Mouse (Mus musculus) stomach, postnatal 0 days (tissue): ENCODE data around the gene Aarsd1. TPM values are rescaled to one million over a fixed set of nuclear protein-coding genes. Genes with fewer than 3 reads are reported as not detected.
A peak's percentile ranks its signal among the peaks of the same experiment; 100 is the strongest.

Experiments
- ATAC-seq: fragments of 200-750 bp; cut with Nextera tagmentation; 2 replicates; pipeline ENCODE4 v1.8.0; 2017; ENCODE audit not compliant: low FRiP score, low TSS enrichment
- DNase-seq: peaks from one replicate; pipeline ENCODE4 v3.0.0-alpha.2; 2016; ENCODE audit warnings: low spot score
- H3K27ac ChIP-seq: fragments of 300-500 bp; sonication (generic); replicated peaks from 2 replicates; pipeline ENCODE4 v1.5.1; 2014; ENCODE audit warnings: mild to moderate bottlenecking, control low read depth
- H3K27me3 ChIP-seq: fragments of 300-500 bp; sonication (generic); 2 replicates; pipeline ENCODE4 v1.6.1; 2014; ENCODE audit warnings: low read length; ENCODE audit not compliant: control insufficient read depth, insufficient read depth
- H3K36me3 ChIP-seq: fragments of 300-500 bp; sonication (generic); 2 replicates; pipeline ENCODE4 v1.6.1; 2014; ENCODE audit warnings: low read length, mixed read lengths; ENCODE audit not compliant: control insufficient read depth, insufficient read depth
- H3K4me1 ChIP-seq: fragments of 300-500 bp; sonication (generic); replicated peaks from 2 replicates; pipeline ENCODE4 v1.6.1; 2014; ENCODE audit warnings: antibody characterized with exemption; ENCODE audit not compliant: control insufficient read depth, insufficient read depth
- H3K4me2 ChIP-seq: fragments of 300-500 bp; sonication (generic); replicated peaks from 2 replicates; pipeline ENCODE4 v1.6.1; 2014; ENCODE audit warnings: low read depth, mild to moderate bottlenecking, control low read depth, moderate library complexity
- H3K4me3 ChIP-seq: fragments of 300-500 bp; sonication (generic); 2 replicates; pipeline ENCODE4 v1.5.1; 2014; ENCODE audit warnings: low read depth, low read length, control low read depth
- H3K9ac ChIP-seq: fragments of 300-500 bp; sonication (generic); 2 replicates; pipeline ENCODE4 v1.6.1; 2014; ENCODE audit warnings: mild to moderate bottlenecking, low read length, control low read depth, mixed read lengths
- H3K9me3 ChIP-seq: fragments of 300-500 bp; sonication (generic); 2 replicates; pipeline ENCODE4 v1.6.1; 2016; ENCODE audit warnings: low read length; ENCODE audit not compliant: control insufficient read depth
- CTCF ChIP-seq: IDR thresholded peaks from 2 replicates; pipeline ENCODE4 v1.5.1; 2016; ENCODE audit warnings: antibody characterized with exemption, low read depth, mild to moderate bottlenecking, moderate library complexity
- EP300 ChIP-seq: optimal IDR thresholded peaks from 2 replicates; pipeline ENCODE3; 2016; ENCODE audit warnings: antibody characterized with exemption
- WGBS: fragments of 180-500 bp; shearing (Covaris S2); extraction: QIAGEN DNeasy Blood & Tissue Kit; methylation state at CpG from one replicate; pipeline ENCODE4 v1.1.7; 2014; 5-methylcytosine and 5-hydroxymethylcytosine counted together
- polyA plus RNA-seq: library from polyadenylated mRNA; unstranded; fragments of >200 nt; fragmentation: Nextera tagmentation; extraction: Ambion mirVana; gene quantifications from 2 replicates; pipeline ENCODE4 v1.2.1, GENCODE M21; 2015

The Aarsd1 gene
- polyA plus RNA-seq, 1 experiment from 2014 or later: 29.8 TPM

DNA sequence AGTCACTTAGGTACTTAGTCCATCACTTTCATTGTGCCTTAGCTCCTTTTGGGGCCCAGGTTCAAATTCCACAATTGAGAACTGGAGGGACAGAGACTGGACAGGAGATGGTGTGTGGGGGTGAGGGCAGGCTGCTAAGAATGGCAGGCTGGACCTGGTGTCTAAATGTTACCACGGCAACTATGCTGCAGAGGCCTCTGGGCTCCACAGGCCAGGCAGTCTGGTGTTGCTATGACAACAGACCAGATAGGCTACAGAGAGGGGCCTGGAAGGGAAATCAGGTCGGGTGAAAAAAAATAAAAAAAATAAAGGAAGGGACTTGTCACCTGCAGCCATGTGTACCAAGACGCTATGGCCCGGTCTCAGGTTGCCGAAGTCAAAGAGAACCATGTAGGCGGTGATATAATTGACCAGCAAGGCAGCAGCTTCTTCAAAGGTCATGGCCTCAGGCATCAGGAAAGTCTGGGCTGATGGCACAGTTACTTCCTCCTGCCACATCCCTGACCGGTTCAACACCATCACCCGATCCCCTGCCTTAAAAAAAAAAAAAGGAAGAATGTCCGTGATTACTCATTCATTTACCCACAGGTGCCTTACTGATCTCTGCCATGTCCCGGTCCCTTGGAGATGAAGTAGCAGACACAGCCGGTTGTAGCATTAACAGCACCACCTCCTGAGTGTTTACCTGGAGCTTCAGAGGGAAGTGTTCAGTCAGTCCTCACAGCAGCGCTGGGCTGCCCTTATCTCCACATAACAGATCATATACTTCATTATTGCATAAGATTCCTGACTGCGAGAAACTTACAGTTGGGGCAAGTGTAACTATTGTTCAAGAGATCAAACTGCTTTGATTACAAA, 45.4 kb upstream of the Aarsd1 start:
- no peak for DNase-seq

DNA sequence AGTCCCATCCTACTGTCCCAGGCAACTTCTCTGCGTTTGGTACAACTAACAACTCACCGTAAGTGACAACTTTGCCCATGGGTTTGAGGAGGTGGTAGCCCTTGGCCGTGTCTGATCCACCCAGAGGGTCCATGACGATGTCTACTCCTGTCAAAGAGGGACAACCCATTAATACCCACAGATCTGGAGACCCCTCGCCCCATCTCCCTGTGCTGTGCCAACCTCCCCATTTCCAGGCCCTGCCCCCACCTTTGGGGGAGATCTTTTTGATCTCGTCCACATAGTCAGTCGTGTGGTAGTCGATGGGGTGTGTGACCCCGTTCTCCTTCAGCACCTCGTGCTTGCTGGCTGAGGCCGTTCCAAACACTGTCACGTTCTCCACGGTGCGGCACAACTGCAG, 44.7 kb upstream of the Aarsd1 start:
- DNase-seq (no peak), ATAC-seq (no peak)
- no peaks in the 10 kb centered on the region for H3K27me3 ChIP-seq
- H3K9me3 ChIP-seq: no peaks in the 10 kb centered on the region
- H3K27ac ChIP-seq: no peak overlapping the region
- no peak overlapping the region for H3K9ac ChIP-seq
- no peak overlapping the region for H3K4me2 ChIP-seq
- H3K36me3 ChIP-seq: peaks cover 23% of the 10 kb centered on the region
- 80% methylated on average over 14 of the region's 14 CpGs for WGBS
- H3K4me3 ChIP-seq: no peak overlapping the region
- TF ChIP-seq EP300 (no peak), CTCF (no peak)
- peaks cover 12% of the 10 kb centered on the region for H3K4me1 ChIP-seq

More for the DNA sequence above, 45.4 kb upstream of the Aarsd1 start:
- Histone ChIP-seq H3K27ac (no peak overlapping the region), H3K27me3 (no peaks in the 10 kb centered on the region), H3K9ac (no peak overlapping the region), H3K9me3 (no peaks in the 10 kb centered on the region), H3K4me3 (no peak overlapping the region), H3K4me2 (no peak overlapping the region), H3K4me1 (peaks cover 12% of the 10 kb centered on the region), H3K36me3 (peaks cover 22% of the 10 kb centered on the region)
- WGBS: 28% methylated on average over 13 of the region's 13 CpGs
- no peak for ATAC-seq
- TF ChIP-seq CTCF: no peak
- no peak for TF ChIP-seq EP300

GRCm38 (mm10) chr11:101460321-101460720, 42.9 kb upstream of the Aarsd1 start:
- no peak for TF ChIP-seq CTCF
- no peak for TF ChIP-seq EP300
- Histone ChIP-seq H3K4me3 (no peak overlapping the region), H3K4me1 (peaks cover 12% of the 10 kb centered on the region), H3K27ac (no peak overlapping the region), H3K4me2 (no peak overlapping the region), H3K27me3 (no peaks in the 10 kb centered on the region), H3K9me3 (no peaks in the 10 kb centered on the region), H3K36me3 (peaks cover 26% of the 10 kb centered on the region), H3K9ac (no peak overlapping the region)
- ATAC-seq: no peak
- 79% methylated on average over 15 of the region's 15 CpGs for WGBS
- no peak for DNase-seq

- DNase-seq (no peak), ATAC-seq (peak; percentile 22; the same call in 1 of the 2 replicates)
- no peak overlapping the region for H3K4me3 ChIP-seq
- TF ChIP-seq CTCF: no peak
- no peak for TF ChIP-seq EP300
- 59% methylated on average over 3 of the region's 6 CpGs for WGBS
- H3K4me2 ChIP-seq: no peak overlapping the region
- peaks cover 12% of the 10 kb centered on the region for H3K4me1 ChIP-seq
- no peak overlapping the region for H3K27ac ChIP-seq
- no peak overlapping the region for H3K9ac ChIP-seq
- H3K36me3 ChIP-seq: peaks cover 26% of the 10 kb centered on the region
- no peaks in the 10 kb centered on the region for H3K9me3 ChIP-seq
- no peaks in the 10 kb centered on the region for H3K27me3 ChIP-seq
These were observed 42.3 kb upstream of the Aarsd1 start for GRCm38 (mm10) chr11:101459716-101460115.

DNA sequence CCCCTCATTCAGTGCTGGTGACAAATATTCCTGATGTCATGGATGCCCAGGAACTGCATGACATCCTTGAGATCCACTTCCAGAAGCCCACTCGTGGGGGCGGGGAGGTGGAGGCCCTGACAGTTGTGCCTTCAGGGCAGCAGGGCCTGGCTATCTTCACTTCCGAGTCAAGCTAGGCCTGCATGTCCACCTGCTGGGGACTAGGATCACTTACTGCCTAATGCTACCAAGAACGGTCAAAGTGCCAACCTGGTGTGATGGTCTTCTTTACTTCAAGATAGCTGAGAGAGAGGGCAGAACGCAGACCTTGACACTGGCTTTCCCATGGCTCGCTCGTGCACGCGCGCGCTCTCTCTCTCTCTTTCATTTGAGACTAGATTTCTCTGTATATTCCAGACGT, 40.8 kb upstream of the Aarsd1 start:
- no peak for TF ChIP-seq EP300
- TF ChIP-seq CTCF: no peak
- Histone ChIP-seq H3K4me1 (peaks cover 6% of the 10 kb centered on the region; the same call in 1 of the 2 replicates), H3K4me2 (no peak overlapping the region), H3K36me3 (peaks cover 26% of the 10 kb centered on the region), H3K9me3 (no peaks in the 10 kb centered on the region), H3K27me3 (no peaks in the 10 kb centered on the region), H3K9ac (no peak overlapping the region), H3K27ac (no peak overlapping the region), H3K4me3 (no peak overlapping the region)
- DNase-seq (no peak), ATAC-seq (no peak)
- WGBS: 83% methylated on average over 12 of the region's 12 CpGs

DNA sequence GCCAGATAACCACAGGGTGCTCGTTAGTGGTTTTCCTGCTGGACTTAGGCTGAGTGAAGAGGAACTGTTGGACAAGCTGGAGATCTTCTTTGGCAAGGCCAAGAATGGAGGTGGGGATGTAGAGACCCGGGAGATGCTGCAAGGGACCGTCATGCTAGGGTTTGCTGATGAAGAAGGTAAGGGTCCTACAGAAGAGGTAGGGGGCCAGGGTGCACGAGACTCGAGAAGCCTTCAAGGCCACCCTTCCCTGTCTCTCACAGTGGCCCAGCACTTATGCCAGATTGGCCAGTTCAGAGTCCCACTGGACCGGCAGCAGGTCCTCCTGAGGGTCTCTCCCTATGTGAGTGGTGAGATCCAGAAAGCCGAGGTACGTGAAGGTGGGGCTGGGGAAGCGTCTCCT, 40.2 kb upstream of the Aarsd1 start:
- TF ChIP-seq EP300 (no peak), CTCF (no peak)
- no peaks in the 10 kb centered on the region for H3K27me3 ChIP-seq
- no peak overlapping the region for H3K4me3 ChIP-seq
- WGBS: 87% methylated on average over 9 of the region's 9 CpGs
- H3K9ac ChIP-seq: no peak overlapping the region
- peaks cover 4% of the 10 kb centered on the region; the same call in 1 of the 2 replicates for H3K4me1 ChIP-seq
- H3K27ac ChIP-seq: no peak overlapping the region
- H3K9me3 ChIP-seq: no peaks in the 10 kb centered on the region
- peaks cover 26% of the 10 kb centered on the region for H3K36me3 ChIP-seq
- no peak overlapping the region for H3K4me2 ChIP-seq
- DNase-seq: no peak
- ATAC-seq: no peak
